Mouse (Mus musculus): ENCODE measurements around the gene Spcs2. TPM values are rescaled to one million over a fixed set of nuclear protein-coding genes. Genes with fewer than 3 reads are reported as not detected.

Gene Spcs2
- polyA plus RNA-seq, 1 experiment, result 5.9 TPM

GRCm38 (mm10) chr7:99875891-99876290 is 12.6 kb upstream of the Spcs2 start:
- Histone ChIP-seq H3K9me3 (ENCODE audit: control insufficient read depth, low read length) (no peaks in the 10 kb centered on the region), H3K4me3 (replicated peaks) (no peak overlapping the region), H3K4me1 (ENCODE audit: control insufficient read depth) (peaks cover 2% of the 10 kb centered on the region), H3K36me3 (ENCODE audit: control insufficient read depth) (no peaks in the 10 kb centered on the region), H3K27me3 (ENCODE audit: control insufficient read depth) (no peaks in the 10 kb centered on the region; the same call in 1 of the 2 replicates)
- TF ChIP-seq GATA1 (IDR thresholded peaks at IDR 0.05; ENCODE audit: low read length) (no peak), TAL1 (IDR thresholded peaks at IDR 0.05; ENCODE audit: low read length) (no peak)

GRCm38 (mm10) chr7:99873965-99874364 is 10.7 kb upstream of the Spcs2 start:
- Histone ChIP-seq H3K4me3 (replicated peaks) (no peak overlapping the region), H3K4me1 (ENCODE audit: control insufficient read depth) (peaks cover 5% of the 10 kb centered on the region), H3K36me3 (ENCODE audit: control insufficient read depth) (no peaks in the 10 kb centered on the region), H3K27me3 (ENCODE audit: control insufficient read depth) (peaks cover 4% of the 10 kb centered on the region), H3K9me3 (ENCODE audit: control insufficient read depth, low read length) (no peaks in the 10 kb centered on the region)
- TF ChIP-seq GATA1 (IDR thresholded peaks at IDR 0.05; ENCODE audit: low read length) (no peak), TAL1 (IDR thresholded peaks at IDR 0.05; ENCODE audit: low read length) (no peak)

GRCm38 (mm10) chr7:99869296-99869695 is 6.0 kb upstream of the Spcs2 start:
- Histone ChIP-seq H3K4me3 (replicated peaks) (no peak overlapping the region), H3K36me3 (ENCODE audit: control insufficient read depth) (no peaks in the 10 kb centered on the region), H3K9me3 (ENCODE audit: control insufficient read depth, low read length) (no peaks in the 10 kb centered on the region), H3K4me1 (ENCODE audit: control insufficient read depth) (peaks cover 3% of the 10 kb centered on the region), H3K27me3 (ENCODE audit: control insufficient read depth) (peaks cover 19% of the 10 kb centered on the region)
- TF ChIP-seq GATA1 (IDR thresholded peaks at IDR 0.05; ENCODE audit: low read length), result no peak
- no peak for TF ChIP-seq TAL1 (IDR thresholded peaks at IDR 0.05; ENCODE audit: low read length)

GRCm38 (mm10) chr7:99865219-99865618 is 2.0 kb upstream of the Spcs2 start:
- no peaks in the 10 kb centered on the region for H3K9me3 ChIP-seq (ENCODE audit: control insufficient read depth, low read length)
- TF ChIP-seq GATA1 (IDR thresholded peaks at IDR 0.05; ENCODE audit: low read length), result no peak
- no peak for TF ChIP-seq TAL1 (IDR thresholded peaks at IDR 0.05; ENCODE audit: low read length)
- H3K4me1 ChIP-seq (ENCODE audit: control insufficient read depth), result peaks cover 3% of the 10 kb centered on the region
- H3K36me3 ChIP-seq (ENCODE audit: control insufficient read depth), result no peaks in the 10 kb centered on the region
- peaks cover 38% of the 10 kb centered on the region for H3K27me3 ChIP-seq (ENCODE audit: control insufficient read depth)
- H3K4me3 ChIP-seq (replicated peaks), result no peak overlapping the region

GRCm38 (mm10) chr7:99864241-99865028 is 1.2 kb upstream of the Spcs2 start:
- TF ChIP-seq GATA1 (IDR thresholded peaks at IDR 0.05; ENCODE audit: low read length), result no peak
- TF ChIP-seq TAL1 (IDR thresholded peaks at IDR 0.05; ENCODE audit: low read length), result no peak
- Histone ChIP-seq H3K36me3 (ENCODE audit: control insufficient read depth) (no peaks in the 10 kb centered on the region), H3K27me3 (ENCODE audit: control insufficient read depth) (peaks cover 34% of the 10 kb centered on the region), H3K9me3 (ENCODE audit: control insufficient read depth, low read length) (no peaks in the 10 kb centered on the region), H3K4me1 (ENCODE audit: control insufficient read depth) (peaks cover 2% of the 10 kb centered on the region; the same call in 1 of the 2 replicates), H3K4me3 (replicated peaks) (no peak overlapping the region)

- Histone ChIP-seq H3K9me3 (ENCODE audit: control insufficient read depth, low read length) (no peaks in the 10 kb centered on the region), H3K4me3 (replicated peaks) (peak within 1 kb of the TSS; percentile 68), H3K4me1 (ENCODE audit: control insufficient read depth) (peaks cover 33% of the 10 kb centered on the region), H3K27me3 (ENCODE audit: control insufficient read depth) (peaks cover 19% of the 10 kb centered on the region), H3K36me3 (ENCODE audit: control insufficient read depth) (peaks cover 32% of the 10 kb centered on the region)
- TF ChIP-seq TAL1 (IDR thresholded peaks at IDR 0.05; ENCODE audit: low read length), result no peak
- no peak for TF ChIP-seq GATA1 (IDR thresholded peaks at IDR 0.05; ENCODE audit: low read length)
Observed at GRCm38 (mm10) chr7:99858813-99859585, 4.3 kb downstream of the Spcs2 start, which contains the start of gene Xrra1. Xrra1 (plus strand) TSS chr7:99859116.

GRCm38 (mm10) chr7:99858175-99858812 is 5.0 kb downstream of the Spcs2 start:
- peak overlapping the region; percentile 68 for H3K4me3 ChIP-seq (replicated peaks)
- TF ChIP-seq GATA1 (IDR thresholded peaks at IDR 0.05; ENCODE audit: low read length) (no peak), TAL1 (IDR thresholded peaks at IDR 0.05; ENCODE audit: low read length) (no peak)
- H3K4me1 ChIP-seq (ENCODE audit: control insufficient read depth), result peaks cover 33% of the 10 kb centered on the region
- H3K36me3 ChIP-seq (ENCODE audit: control insufficient read depth), result peaks cover 39% of the 10 kb centered on the region
- no peaks in the 10 kb centered on the region for H3K9me3 ChIP-seq (ENCODE audit: control insufficient read depth, low read length)
- H3K27me3 ChIP-seq (ENCODE audit: control insufficient read depth), result peaks cover 13% of the 10 kb centered on the region

GRCm38 (mm10) chr7:99856266-99856861 is 6.9 kb downstream of the Spcs2 start:
- Histone ChIP-seq H3K4me1 (ENCODE audit: control insufficient read depth) (peaks cover 35% of the 10 kb centered on the region), H3K4me3 (replicated peaks) (peak overlapping the region; percentile 35), H3K36me3 (ENCODE audit: control insufficient read depth) (peaks cover 59% of the 10 kb centered on the region), H3K27me3 (ENCODE audit: control insufficient read depth) (peaks cover 2% of the 10 kb centered on the region; the same call in 1 of the 2 replicates), H3K9me3 (ENCODE audit: control insufficient read depth, low read length) (no peaks in the 10 kb centered on the region)
- no peak for TF ChIP-seq GATA1 (IDR thresholded peaks at IDR 0.05; ENCODE audit: low read length)
- TF ChIP-seq TAL1 (IDR thresholded peaks at IDR 0.05; ENCODE audit: low read length), result no peak
